Mouse (Mus musculus) myocyte (in vitro differentiated cells): ENCODE data around the gene AB124611. TPM values are rescaled to one million over a fixed set of nuclear protein-coding genes. Genes with fewer than 3 reads are reported as not detected.
A peak's percentile ranks its signal among the peaks of the same experiment; 100 is the strongest.

Source experiments
- H3K27me3 ChIP-seq: one replicate; pipeline ENCODE4 v1.6.1; 2011; ENCODE audit not compliant: control insufficient read depth, insufficient read depth, insufficient read length
- H3K36me3 ChIP-seq: one replicate; pipeline ENCODE4 v1.6.1; 2011; ENCODE audit not compliant: control insufficient read depth, insufficient read depth
- H3K4me2 ChIP-seq: one replicate; pipeline ENCODE4 v1.6.1; 2011; ENCODE audit warnings: low read depth, control low read depth
- H3K4me3 ChIP-seq: one replicate; pipeline ENCODE4 v1.5.1; 2011; ENCODE audit warnings: mild to moderate bottlenecking, control low read depth, moderate library complexity
- H3K79me2 ChIP-seq: one replicate; pipeline ENCODE4 v1.6.1; 2011; ENCODE audit not compliant: control insufficient read depth, insufficient read depth
- H3ac ChIP-seq: one replicate; pipeline ENCODE4 v1.6.1; 2011; ENCODE audit not compliant: control insufficient read depth, insufficient read length
- CEBPB ChIP-seq: IDR thresholded peaks from 2 replicates; pipeline ENCODE4 v1.6.1; 2011; ENCODE audit warnings: mild to moderate bottlenecking, moderate library complexity; ENCODE audit not compliant: poor library complexity, insufficient read depth, severe bottlenecking
- E2F4 ChIP-seq: IDR thresholded peaks from one replicate; pipeline ENCODE4 v1.6.1; 2011; ENCODE audit warnings: mild to moderate bottlenecking, control low read depth, moderate library complexity; ENCODE audit not compliant: insufficient read depth
- MAX ChIP-seq: IDR thresholded peaks from one replicate; pipeline ENCODE4 v1.6.1; 2011; ENCODE audit warnings: low read depth, mild to moderate bottlenecking, control low read depth
- MYOD1 ChIP-seq, 3 experiments: IDR thresholded peaks; one replicate each; pipeline ENCODE4 v1.6.1; 2011; ENCODE audit warnings: control low read depth in 2 of 3, low read depth in 2 of 3, mild to moderate bottlenecking in 2 of 3, moderate library complexity in 1 of 3; ENCODE audit not compliant: insufficient read length in 2 of 3, control insufficient read depth in 1 of 3
- MYOG ChIP-seq, 3 experiments: IDR thresholded peaks; one replicate each; pipeline ENCODE4 v1.6.1; 2011; ENCODE audit warnings: control low read depth in 2 of 3, low read depth in 2 of 3, mild to moderate bottlenecking in 2 of 3; ENCODE audit not compliant: insufficient read length in 2 of 3, control insufficient read depth in 1 of 3, insufficient read depth in 1 of 3
- POLR2A ChIP-seq: IDR thresholded peaks from one replicate; pipeline ENCODE4 v1.6.1; 2011; ENCODE audit warnings: low read depth, mild to moderate bottlenecking, control low read depth, moderate library complexity; ENCODE audit not compliant: insufficient read length
- POLR2AphosphoS2 ChIP-seq: IDR thresholded peaks from one replicate; pipeline ENCODE4 v1.6.1; 2011; ENCODE audit warnings: low read depth, control low read depth; ENCODE audit not compliant: insufficient read length
- REST ChIP-seq: IDR thresholded peaks from one replicate; pipeline ENCODE4 v1.6.1; 2011; ENCODE audit warnings: mild to moderate bottlenecking, control low read depth, moderate library complexity; ENCODE audit not compliant: insufficient read depth, insufficient read length
- SRF ChIP-seq: IDR thresholded peaks from one replicate; pipeline ENCODE4 v1.6.1; 2011; ENCODE audit warnings: low read depth; ENCODE audit not compliant: control insufficient read depth, insufficient read length
- TCF12 ChIP-seq: IDR thresholded peaks from one replicate; pipeline ENCODE4 v1.6.1; 2011; ENCODE audit warnings: mild to moderate bottlenecking, control low read depth; ENCODE audit not compliant: poor library complexity, insufficient read depth, severe bottlenecking
- TCF3 ChIP-seq: IDR thresholded peaks from one replicate; pipeline ENCODE4 v1.6.1; 2011; ENCODE audit warnings: low read depth, control low read depth; ENCODE audit not compliant: insufficient read length
- USF1 ChIP-seq: IDR thresholded peaks from one replicate; pipeline ENCODE4 v1.6.1; 2011; ENCODE audit warnings: low read depth, mild to moderate bottlenecking, control low read depth, moderate library complexity
- polyA plus RNA-seq: library from polyadenylated mRNA; unstranded; fragments of >200 nt; fragmentation: generic; extraction: Trizol; gene quantifications from one replicate; pipeline ENCODE4 v1.2.1, GENCODE M21; 2012; ENCODE audit warnings: missing spikeins

AB124611 gene
- polyA plus RNA-seq, 1 experiment = 0.22 TPM

- Histone ChIP-seq H3K4me3 (no peak overlapping the region), H3K4me2 (no peak overlapping the region), H3K27me3 (no peaks in the 10 kb centered on the region), H3K36me3 (peaks cover 40% of the 10 kb centered on the region), H3ac (no peak overlapping the region), H3K79me2 (no peaks in the 10 kb centered on the region)
- no peak for TF ChIP-seq MYOD1 (IDR thresholded peaks at IDR 0.05; ENCODE audit: control insufficient read depth in 1 of 3, insufficient read length in 2 of 3, low read depth in 2 of 3)
- TF ChIP-seq TCF12 = no peak
- no peak for TF ChIP-seq MYOG (IDR thresholded peaks at IDR 0.05; ENCODE audit: control insufficient read depth in 1 of 3, insufficient read depth in 1 of 3, insufficient read length in 2 of 3, low read depth in 2 of 3)
- TF ChIP-seq SRF = no peak
- TF ChIP-seq E2F4 = no peak
- no peak for TF ChIP-seq POLR2A
- TF ChIP-seq MAX = no peak
- TF ChIP-seq TCF3 = no peak
- TF ChIP-seq REST = no peak
- no peak for TF ChIP-seq USF1
- TF ChIP-seq POLR2AphosphoS2 = no peak
- no peak for TF ChIP-seq CEBPB
Observed at GRCm38 (mm10) chr9:21585401-21585800, 59.4 kb downstream of the AB124611 start.

- no peak overlapping the region for H3K4me2 ChIP-seq
- TF ChIP-seq MYOG (IDR thresholded peaks at IDR 0.05; ENCODE audit: control insufficient read depth in 1 of 3, insufficient read depth in 1 of 3, insufficient read length in 2 of 3, low read depth in 2 of 3) = no peak
- TF ChIP-seq POLR2A = peak; percentile 11
- TF ChIP-seq CEBPB = no peak
- no peak for TF ChIP-seq SRF
- TF ChIP-seq TCF12 = no peak
- no peak for TF ChIP-seq MAX
- TF ChIP-seq E2F4 = no peak
- no peak for TF ChIP-seq TCF3
- peak; percentile 32 for TF ChIP-seq POLR2AphosphoS2
- TF ChIP-seq MYOD1 (IDR thresholded peaks at IDR 0.05; ENCODE audit: control insufficient read depth in 1 of 3, insufficient read length in 2 of 3, low read depth in 2 of 3) = no peak
- no peak for TF ChIP-seq USF1
- TF ChIP-seq REST = no peak
- no peak overlapping the region for H3K4me3 ChIP-seq
- no peaks in the 10 kb centered on the region for H3K79me2 ChIP-seq
- no peak overlapping the region for H3ac ChIP-seq
- peaks cover 36% of the 10 kb centered on the region for H3K36me3 ChIP-seq
- H3K27me3 ChIP-seq = no peaks in the 10 kb centered on the region
Observed at GRCm38 (mm10) chr9:21587678-21588349, 61.8 kb downstream of the AB124611 start.

- TF ChIP-seq POLR2AphosphoS2 (peak; percentile 67), E2F4 (no peak), POLR2A (no peak), SRF (no peak), MYOG (IDR thresholded peaks at IDR 0.05; ENCODE audit: control insufficient read depth in 1 of 3, insufficient read depth in 1 of 3, insufficient read length in 2 of 3, low read depth in 2 of 3) (peak in 1 of 3 experiments; percentile 13)
- peaks cover under 1% of the 10 kb centered on the region for H3K79me2 ChIP-seq
- H3K4me2 ChIP-seq = no peak overlapping the region
- H3K36me3 ChIP-seq = peaks cover 31% of the 10 kb centered on the region
- no peaks in the 10 kb centered on the region for H3K27me3 ChIP-seq
- H3ac ChIP-seq = no peak overlapping the region
- no peak overlapping the region for H3K4me3 ChIP-seq
Observed at GRCm38 (mm10) chr9:21588350-21588749, 62.4 kb downstream of the AB124611 start.

- Histone ChIP-seq H3K4me2 (no peak overlapping the region), H3ac (no peak overlapping the region), H3K27me3 (no peaks in the 10 kb centered on the region), H3K4me3 (no peak overlapping the region), H3K36me3 (peaks cover 24% of the 10 kb centered on the region), H3K79me2 (peaks cover 13% of the 10 kb centered on the region)
- TF ChIP-seq POLR2AphosphoS2 = peak; percentile 71
- TF ChIP-seq CEBPB = no peak
Observed at GRCm38 (mm10) chr9:21589538-21589937, 63.6 kb downstream of the AB124611 start.

- H3K36me3 ChIP-seq = peaks cover 14% of the 10 kb centered on the region
- no peak overlapping the region for H3ac ChIP-seq
- peak overlapping the region; percentile 74 for H3K4me3 ChIP-seq
- H3K79me2 ChIP-seq = peaks cover 23% of the 10 kb centered on the region
- TF ChIP-seq TCF12 = no peak
- TF ChIP-seq MYOD1 (IDR thresholded peaks at IDR 0.05; ENCODE audit: control insufficient read depth in 1 of 3, insufficient read length in 2 of 3, low read depth in 2 of 3) = no peak
- peak; percentile 81 for TF ChIP-seq POLR2AphosphoS2
- TF ChIP-seq MAX = no peak
- no peaks in the 10 kb centered on the region for H3K27me3 ChIP-seq
- H3K4me2 ChIP-seq = peak overlapping the region; percentile 91
Observed at GRCm38 (mm10) chr9:21591127-21591830, 65.3 kb downstream of the AB124611 start.
